Mouse (Mus musculus): ENCODE measurements around the gene Cacng6.

The Cacng6 gene

DNA sequence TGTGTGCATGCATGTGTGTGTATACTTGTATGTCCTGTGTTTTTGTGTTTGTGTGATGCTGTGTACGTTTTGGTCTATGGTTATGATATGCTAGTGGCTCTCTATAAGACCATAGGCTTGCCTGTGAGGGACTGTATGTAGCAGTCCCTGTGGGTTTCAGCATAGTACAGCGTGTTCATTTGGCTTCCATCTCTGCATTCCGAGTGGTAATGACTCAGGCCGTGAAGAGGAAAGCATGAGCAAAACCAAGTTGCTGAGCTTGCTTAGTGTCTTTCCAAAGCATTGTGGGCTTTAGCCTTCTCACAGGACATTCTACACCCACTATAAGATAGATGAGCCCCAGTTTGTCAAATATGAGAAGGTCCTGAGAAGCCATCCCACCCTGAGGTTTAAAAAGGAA, 39.3 kb downstream of the Cacng6 start:
- no peak for DNase-seq (ENCODE audit: low spot score in 2 of 2)

DNA sequence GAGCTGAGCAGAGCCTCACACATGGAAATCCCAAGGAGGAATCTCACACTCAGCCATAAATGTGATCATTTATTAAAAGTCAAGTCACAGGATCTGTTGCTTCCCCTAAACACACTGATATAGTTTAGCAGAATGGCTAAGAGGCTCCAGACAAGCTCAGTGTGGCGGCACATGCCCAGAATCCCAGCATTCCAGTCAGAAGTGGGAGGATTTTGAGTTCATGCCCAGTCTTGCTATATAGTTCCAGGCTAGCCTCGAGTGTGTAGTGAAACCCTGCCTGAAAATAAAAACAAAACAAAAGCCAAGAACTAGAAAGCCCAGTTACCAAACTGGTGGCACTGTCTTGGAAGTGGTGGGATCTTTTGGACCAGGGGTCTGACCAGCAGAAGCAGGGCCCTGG, 44.6 kb downstream of the Cacng6 start:
- DNase-seq (ENCODE audit: low spot score in 2 of 2): no peak

- no peak for DNase-seq (ENCODE audit: low spot score in 2 of 2)
Observed at GRCm38 (mm10) chr7:3472774-3473173, 48.8 kb downstream of the Cacng6 start.

- DNase-seq (ENCODE audit: low spot score in 2 of 2): no peak
Observed at GRCm38 (mm10) chr7:3474291-3475080, 50.5 kb downstream of the Cacng6 start.

GRCm38 (mm10) chr7:3476728-3477127, 52.7 kb downstream of the Cacng6 start:
- no peak for DNase-seq (ENCODE audit: low spot score in 2 of 2)

DNA sequence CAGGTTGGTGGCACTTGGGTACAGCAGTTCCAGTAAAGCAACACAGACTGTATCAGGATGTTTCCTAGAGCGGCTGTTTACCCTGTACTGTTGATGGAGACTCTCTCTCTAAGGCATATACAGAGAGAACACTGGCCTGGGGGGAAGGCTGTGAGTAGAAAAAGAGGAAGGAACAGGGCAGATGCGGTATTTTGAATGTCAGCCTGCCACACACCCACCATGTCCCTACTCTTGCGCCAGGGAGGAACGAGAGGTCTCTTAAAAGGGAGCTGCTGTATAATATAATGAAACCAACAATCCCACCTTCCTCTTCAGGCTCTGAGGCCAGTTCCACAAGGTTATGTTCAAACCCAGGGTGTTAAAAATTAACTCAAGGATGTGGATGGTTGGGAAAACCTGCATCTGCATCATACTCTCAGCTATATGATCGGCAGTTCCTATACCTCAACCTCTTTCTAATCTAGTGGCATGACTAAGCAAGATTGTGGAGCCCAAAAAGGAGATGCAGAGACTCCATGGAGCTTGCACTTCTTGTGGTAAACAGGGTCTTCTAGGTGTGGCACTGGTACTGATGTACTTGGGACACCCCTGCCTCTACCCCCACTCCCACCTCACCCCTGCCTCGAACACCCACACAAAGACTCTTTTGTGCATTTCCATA, 58.1 kb downstream of the Cacng6 start:
- no peak for DNase-seq (ENCODE audit: low spot score in 2 of 2)

Data from thymus, postnatal 10 days (tissue).